Mouse (Mus musculus): Measurements from ENCODE around the gene Itprid2. TPM values are rescaled to one million over a fixed set of nuclear protein-coding genes. Genes with fewer than 3 reads are reported as not detected.
A peak's percentile ranks its signal among the peaks of the same experiment; 100 is the strongest.

Gene Itprid2
- total RNA-seq, 1 experiment from 2014 or later = 36.2 TPM

GRCm38 (mm10) chr2:79646237-79646688 is 11.1 kb downstream of the Itprid2 start:
- ATAC-seq (ENCODE audit: extremely low read depth, insufficient number of reproducible peaks, low FRiP score, poor library complexity, severe bottlenecking) = peak; percentile 85

DNA sequence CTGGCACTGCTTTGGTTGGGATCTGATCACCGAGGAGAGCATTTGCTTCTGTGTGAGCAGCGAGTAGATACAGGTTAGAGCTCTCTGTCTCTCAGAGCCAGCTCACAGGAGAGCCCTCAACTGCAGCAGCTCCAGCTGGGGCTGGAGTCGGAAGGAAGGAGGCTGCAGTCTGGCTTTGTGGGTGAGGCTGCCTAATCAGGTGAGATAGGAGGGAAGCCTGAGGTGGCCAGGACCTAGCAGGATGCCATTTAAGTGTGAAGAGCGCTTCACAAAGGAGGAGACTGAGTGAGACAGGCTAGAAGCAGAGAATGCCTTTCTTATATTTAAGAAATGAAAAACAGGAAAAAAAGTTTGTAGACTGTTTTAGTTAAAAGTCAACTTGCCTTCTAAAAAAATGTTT is 11.9 kb downstream of the Itprid2 start:
- ATAC-seq (ENCODE audit: extremely low read depth, insufficient number of reproducible peaks, low FRiP score, poor library complexity, severe bottlenecking) = no peak

GRCm38 (mm10) chr2:79647728-79648127 is 12.6 kb downstream of the Itprid2 start:
- no peak for ATAC-seq (ENCODE audit: extremely low read depth, insufficient number of reproducible peaks, low FRiP score, poor library complexity, severe bottlenecking)

GRCm38 (mm10) chr2:79651185-79651584 is 16.0 kb downstream of the Itprid2 start:
- no peak for ATAC-seq (ENCODE audit: extremely low read depth, insufficient number of reproducible peaks, low FRiP score, poor library complexity, severe bottlenecking)

GRCm38 (mm10) chr2:79651701-79652100 is 16.5 kb downstream of the Itprid2 start:
- no peak for ATAC-seq (ENCODE audit: extremely low read depth, insufficient number of reproducible peaks, low FRiP score, poor library complexity, severe bottlenecking)

- no peak for ATAC-seq (ENCODE audit: extremely low read depth, insufficient number of reproducible peaks, low FRiP score, poor library complexity, severe bottlenecking)
Observed at GRCm38 (mm10) chr2:79652502-79652901, 17.4 kb downstream of the Itprid2 start.

DNA sequence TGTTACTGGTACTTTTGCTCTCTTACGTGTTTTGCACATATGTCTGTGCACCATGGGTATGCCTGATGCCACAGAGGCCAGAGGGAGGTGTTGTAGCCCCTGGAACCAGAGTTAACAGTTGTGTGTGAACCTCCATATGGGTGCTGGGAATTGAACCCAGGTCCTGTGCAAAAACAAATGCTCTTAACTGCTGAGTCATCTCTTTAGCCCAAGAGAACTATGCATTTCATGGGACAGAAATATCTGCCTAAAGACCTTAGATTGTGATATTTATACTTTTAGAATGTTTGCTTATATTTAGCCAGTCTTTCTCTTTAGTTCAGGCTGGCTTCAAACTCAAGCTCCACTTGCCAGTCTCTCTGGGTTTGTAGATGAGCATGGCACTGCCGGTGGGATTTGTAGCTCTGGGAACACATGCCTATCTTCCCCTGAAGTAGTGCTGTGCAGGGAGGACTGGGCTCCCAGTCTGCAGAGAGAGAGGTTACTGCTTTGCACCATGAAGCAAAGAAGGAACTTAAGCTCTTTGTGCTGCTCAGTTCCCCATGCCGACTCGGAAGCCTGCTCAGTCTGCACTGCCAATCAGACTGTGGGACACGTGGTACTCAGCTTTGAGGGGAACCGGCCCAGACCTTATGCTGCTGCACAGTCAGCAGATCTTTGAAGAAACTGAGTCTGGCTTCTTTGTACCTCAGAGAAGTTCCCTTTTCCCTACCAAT is 18.1 kb downstream of the Itprid2 start:
- peak; percentile 56; the same call in 1 of the 2 replicates for ATAC-seq (ENCODE audit: extremely low read depth, insufficient number of reproducible peaks, low FRiP score, poor library complexity, severe bottlenecking)

DNA sequence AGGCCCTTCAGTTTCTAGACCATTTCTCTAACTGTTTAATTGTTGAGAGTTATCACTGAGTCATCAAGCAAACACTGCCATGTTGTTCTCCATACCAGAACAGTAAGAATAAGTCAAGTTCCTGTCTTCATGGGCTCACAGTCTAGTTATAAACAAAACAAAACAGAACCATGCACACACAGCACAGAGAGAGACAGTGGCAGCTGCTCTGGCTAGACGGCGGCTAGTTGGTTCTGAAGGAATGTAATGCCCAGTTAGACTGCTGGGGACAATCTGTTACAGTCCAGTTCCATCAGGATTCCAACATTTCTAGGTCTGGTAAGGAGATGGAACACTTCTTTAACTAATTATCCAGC is 18.6 kb downstream of the Itprid2 start:
- no peak for ATAC-seq (ENCODE audit: extremely low read depth, insufficient number of reproducible peaks, low FRiP score, poor library complexity, severe bottlenecking)

GRCm38 (mm10) chr2:79657062-79657461 is 21.9 kb downstream of the Itprid2 start:
- no peak for ATAC-seq (ENCODE audit: extremely low read depth, insufficient number of reproducible peaks, low FRiP score, poor library complexity, severe bottlenecking)

DNA sequence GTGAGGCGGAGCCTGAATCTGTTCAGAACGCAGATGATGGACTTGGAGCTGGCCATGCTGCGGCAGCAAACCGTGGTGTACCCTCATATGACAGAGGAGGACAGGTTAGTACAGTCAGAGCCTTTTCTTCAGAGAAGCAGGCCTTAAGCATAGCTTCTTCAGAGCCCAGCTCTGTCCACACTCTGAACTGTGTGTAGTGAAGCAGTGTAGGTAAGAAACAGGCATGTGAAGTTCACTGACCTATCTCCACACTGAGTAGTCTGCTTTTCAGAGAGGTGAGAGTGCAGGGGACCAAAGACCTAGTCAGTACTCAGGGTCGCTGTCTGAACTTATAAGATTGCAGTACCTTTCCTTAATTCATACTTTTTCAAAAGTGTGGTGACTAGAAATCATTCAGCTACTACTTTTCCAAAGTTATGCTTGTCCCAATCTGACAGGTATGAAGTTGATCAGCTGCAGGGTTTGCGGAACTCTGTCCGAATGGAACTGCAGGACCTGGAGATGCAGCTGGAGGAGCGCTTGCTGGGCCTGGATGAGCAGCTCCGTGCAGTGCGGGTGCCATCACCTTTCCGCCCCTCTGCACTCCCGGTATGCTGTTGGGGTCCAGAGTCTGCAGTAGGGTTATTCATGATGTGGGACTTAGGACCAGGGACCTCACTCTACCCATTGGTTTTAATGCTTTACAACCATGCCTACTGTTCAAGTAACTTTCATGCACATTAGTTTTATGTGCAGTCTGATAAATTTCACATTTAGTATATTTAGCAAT is 25.4 kb downstream of the Itprid2 start:
- no peak for ATAC-seq (ENCODE audit: extremely low read depth, insufficient number of reproducible peaks, low FRiP score, poor library complexity, severe bottlenecking)

- no peak for ATAC-seq (ENCODE audit: extremely low read depth, insufficient number of reproducible peaks, low FRiP score, poor library complexity, severe bottlenecking)
Observed at GRCm38 (mm10) chr2:79661486-79662104, 26.4 kb downstream of the Itprid2 start.

DNA sequence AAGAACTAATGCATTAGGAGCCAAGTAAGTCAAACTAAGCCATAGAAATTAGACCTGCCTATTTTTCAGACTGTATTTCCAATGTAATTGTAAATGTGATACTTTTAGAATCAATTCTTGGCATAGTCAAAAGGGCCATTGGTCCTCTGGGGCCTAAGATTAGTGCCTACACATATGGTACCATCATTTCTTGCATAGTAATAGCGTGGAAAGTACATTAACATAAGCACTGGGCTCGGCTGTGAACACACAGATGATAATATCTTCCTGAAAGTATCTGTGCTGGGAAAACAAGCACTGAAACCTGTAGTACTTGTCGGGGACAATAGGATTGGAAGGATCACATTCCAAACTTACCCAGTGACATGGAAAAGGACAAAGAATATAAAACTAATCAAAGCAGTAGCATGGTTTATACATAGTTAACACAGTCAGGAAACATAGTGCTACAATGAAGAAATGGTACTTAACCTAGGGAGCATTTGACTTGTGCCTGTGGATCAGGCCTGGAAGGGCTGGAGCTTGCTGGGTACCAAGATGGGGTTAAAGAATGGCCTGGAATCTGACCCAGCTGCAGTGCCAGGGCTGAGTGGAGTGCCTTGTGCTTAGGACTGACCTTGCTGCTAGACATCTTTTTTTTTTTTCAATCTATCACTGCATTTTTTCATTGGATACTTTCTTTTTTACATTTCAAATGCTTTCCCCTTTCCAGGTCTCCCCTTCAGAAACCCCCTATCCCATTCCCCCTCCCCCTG is 29.6 kb downstream of the Itprid2 start:
- ATAC-seq (ENCODE audit: extremely low read depth, insufficient number of reproducible peaks, low FRiP score, poor library complexity, severe bottlenecking) = no peak

DNA sequence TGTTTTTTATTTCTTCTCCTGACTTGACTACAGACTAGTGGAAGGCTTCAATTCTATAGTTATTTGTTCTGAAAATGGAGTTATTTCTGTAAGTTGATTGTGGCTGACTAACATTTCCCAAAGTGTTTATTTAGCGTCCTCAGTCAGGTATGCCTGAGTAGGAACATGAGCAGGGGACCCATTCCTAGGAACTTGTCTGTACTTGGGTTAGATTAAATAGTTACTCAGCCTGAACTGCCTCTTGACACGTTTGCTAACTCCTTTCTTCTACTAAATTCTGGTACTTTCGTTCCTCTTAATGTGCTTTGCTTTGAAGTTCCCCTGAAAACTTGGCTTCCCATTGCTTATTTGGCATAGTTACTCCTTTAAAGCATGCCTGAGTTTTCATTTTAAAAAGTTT is 30.3 kb downstream of the Itprid2 start:
- no peak for ATAC-seq (ENCODE audit: extremely low read depth, insufficient number of reproducible peaks, low FRiP score, poor library complexity, severe bottlenecking)

GRCm38 (mm10) chr2:79675266-79675665 is 40.1 kb downstream of the Itprid2 start:
- no peak for ATAC-seq (ENCODE audit: extremely low read depth, insufficient number of reproducible peaks, low FRiP score, poor library complexity, severe bottlenecking)

GRCm38 (mm10) chr2:79677663-79678257 is 42.6 kb downstream of the Itprid2 start:
- ATAC-seq (ENCODE audit: extremely low read depth, insufficient number of reproducible peaks, low FRiP score, poor library complexity, severe bottlenecking) = no peak

DNA sequence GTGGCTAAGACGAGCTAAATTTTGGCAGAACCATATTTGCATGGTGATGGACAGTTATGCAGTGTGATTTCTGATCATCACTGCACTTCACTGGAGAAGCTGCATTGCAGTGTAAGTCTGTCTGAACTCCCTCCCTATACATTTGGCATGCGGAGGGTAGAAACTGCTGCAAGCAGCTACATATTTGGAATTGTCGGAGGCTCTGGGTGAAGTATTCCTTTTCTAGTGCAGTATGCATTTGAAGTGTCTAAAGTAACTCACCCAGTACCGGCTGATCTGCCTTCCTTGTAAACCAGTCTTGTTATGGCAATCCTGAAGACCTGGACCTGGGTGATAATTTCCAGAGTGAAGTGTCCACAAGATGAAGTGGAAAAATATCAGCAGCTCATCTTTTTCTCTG is 46.5 kb downstream of the Itprid2 start:
- ATAC-seq (ENCODE audit: extremely low read depth, insufficient number of reproducible peaks, low FRiP score, poor library complexity, severe bottlenecking) = no peak

DNA sequence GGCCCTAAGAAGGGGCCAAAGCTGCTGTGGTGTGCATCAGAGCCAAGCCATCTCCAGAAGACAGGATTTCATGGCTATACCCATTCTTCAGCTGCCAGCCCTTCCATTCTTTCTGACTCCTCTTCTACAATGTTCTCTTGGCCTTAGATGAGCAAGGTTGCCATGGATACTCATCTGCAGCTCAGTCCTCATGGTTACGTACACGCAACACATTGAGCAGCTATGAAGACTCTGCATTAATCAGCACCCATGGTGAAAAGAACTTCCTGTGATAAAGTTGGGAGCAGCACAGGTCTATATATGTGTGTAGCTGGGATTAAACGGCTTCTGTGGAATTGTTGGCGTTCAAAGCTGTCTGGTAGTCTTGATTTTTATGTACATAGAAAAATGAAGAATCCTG is 48.1 kb downstream of the Itprid2 start:
- ATAC-seq (ENCODE audit: extremely low read depth, insufficient number of reproducible peaks, low FRiP score, poor library complexity, severe bottlenecking) = no peak

DNA sequence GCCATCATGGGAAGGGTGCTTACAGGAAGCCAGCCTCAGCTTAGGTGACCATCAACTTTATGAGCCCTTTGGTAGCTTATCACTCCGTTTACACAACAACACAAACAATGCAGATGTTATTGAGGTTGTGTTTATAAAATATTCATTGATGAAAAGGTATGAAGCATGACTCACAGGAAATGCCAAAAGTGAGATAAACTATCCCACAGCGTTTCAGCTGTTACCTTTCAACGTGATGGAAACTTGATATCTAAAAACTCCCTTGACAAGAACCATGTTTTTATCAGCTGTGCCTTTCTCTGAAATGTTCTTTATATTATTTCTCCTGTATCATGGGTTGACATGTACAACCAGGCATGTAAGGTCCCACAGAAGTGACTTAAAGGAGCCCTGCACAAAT is 55.7 kb downstream of the Itprid2 start:
- ATAC-seq (ENCODE audit: extremely low read depth, insufficient number of reproducible peaks, low FRiP score, poor library complexity, severe bottlenecking) = no peak

- ATAC-seq (ENCODE audit: extremely low read depth, insufficient number of reproducible peaks, low FRiP score, poor library complexity, severe bottlenecking) = no peak
Observed at GRCm38 (mm10) chr2:79695190-79695589, 60.0 kb downstream of the Itprid2 start.

All from neutrophil, adult 5-6 weeks (primary cell).